Mouse (Mus musculus) embryo, embryonic 11.5 days (tissue): ENCODE measurements around the gene Olfr1511.
"Not testable (repeated sequence)": the region's sequence is repeated elsewhere in the genome, so short reads cannot be mapped to it uniquely, and the experiment has no call there.

Experiments
- DNase-seq: peaks from one replicate; pipeline ENCODE4 v3.0.0-alpha.2; 2012; ENCODE audit warnings: low read depth, low spot score

Olfr1511 gene

DNA sequence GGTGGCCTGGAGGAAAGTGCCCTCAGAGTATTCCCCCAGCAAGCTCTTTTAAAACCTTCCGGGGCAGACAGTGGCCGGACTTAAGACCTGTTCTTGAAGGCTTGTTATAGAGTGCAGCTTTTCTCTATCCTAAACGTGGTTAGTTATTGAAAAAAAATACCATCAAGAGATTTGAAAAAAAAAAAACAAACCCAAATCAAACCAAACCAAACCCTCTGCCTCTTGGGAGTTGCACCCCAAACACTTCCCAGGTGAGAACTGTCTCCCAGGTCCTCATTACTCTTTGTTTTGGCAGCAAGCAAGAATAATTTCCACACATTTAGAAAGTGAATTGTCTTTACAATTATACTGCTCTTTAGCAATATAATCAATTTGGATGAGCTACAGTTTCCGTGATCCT is at the start of gene Olfr1511:
Gene Olfr1511, minus strand, starts transcription at position 101 of the 400 bp plus-strand sequence.
- DNase-seq: no peak

DNA sequence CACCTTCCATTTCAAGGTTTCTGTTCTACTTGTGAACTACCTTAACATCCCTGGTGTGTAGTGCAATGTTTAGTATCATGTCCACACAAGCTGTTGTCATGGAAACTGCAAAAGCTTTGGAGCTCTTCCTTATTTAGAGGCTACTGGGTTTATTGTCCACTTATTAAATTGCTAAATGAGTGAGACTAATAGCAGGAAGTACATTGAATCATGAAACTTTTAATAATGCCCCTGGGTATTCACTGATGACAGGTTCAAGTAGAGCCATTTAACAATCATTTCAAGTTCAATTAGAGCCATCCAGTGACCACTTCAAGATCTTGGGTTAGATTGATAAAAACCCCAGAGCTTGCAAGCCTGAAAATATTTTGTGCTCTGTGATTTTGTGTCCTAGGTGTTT is 45.5 kb upstream of the Olfr1511 start, which contains the start of gene Olfr1509:
Gene Olfr1509, plus strand, starts transcription at position 301 of the 400 bp plus-strand sequence.
- no peak for DNase-seq

DNA sequence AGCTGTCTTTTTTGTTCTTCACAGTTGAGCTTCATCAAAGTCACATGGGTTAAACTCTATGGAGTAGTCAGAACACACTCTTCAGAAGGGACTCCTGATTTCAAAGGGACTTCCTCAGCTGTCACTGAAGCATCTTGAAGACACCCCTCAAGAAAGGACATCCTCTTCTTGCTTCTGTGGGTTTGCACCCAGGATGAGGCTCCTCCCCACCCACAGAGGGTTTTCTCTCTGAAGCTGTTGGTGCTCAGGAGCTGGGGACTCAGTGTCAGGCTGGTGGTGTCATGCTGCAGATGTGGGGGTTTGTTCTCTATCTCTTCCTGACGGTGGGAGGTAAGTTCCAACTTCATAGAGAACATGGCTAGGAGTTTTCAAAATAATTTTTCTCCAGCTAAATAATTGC is 30.5 kb upstream of the Olfr1511 start:
- DNase-seq: no peak

DNA sequence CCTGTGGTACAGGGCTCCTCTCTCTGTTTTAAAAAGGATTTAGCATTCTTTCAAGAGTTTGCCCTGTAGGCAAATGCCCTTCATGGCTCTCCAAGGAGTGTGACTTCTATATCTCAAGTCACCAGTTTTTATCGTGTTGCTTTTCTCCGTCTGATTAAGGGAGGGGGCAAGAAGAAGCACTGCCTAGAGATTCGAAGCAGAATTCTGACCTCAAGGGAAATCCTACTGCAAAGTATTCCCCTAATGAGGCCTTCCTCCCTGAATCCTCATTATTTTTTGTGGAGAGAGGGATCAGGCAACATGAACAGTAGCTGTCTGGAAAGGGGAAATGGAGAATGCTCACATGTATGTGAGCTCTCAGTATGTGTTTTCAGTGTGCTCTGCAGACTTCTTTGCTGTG is 17.1 kb upstream of the Olfr1511 start, which contains the start of gene Olfr1510:
Gene Olfr1510, minus strand, starts transcription at position 101 of the 400 bp plus-strand sequence.
- DNase-seq: no peak

DNA sequence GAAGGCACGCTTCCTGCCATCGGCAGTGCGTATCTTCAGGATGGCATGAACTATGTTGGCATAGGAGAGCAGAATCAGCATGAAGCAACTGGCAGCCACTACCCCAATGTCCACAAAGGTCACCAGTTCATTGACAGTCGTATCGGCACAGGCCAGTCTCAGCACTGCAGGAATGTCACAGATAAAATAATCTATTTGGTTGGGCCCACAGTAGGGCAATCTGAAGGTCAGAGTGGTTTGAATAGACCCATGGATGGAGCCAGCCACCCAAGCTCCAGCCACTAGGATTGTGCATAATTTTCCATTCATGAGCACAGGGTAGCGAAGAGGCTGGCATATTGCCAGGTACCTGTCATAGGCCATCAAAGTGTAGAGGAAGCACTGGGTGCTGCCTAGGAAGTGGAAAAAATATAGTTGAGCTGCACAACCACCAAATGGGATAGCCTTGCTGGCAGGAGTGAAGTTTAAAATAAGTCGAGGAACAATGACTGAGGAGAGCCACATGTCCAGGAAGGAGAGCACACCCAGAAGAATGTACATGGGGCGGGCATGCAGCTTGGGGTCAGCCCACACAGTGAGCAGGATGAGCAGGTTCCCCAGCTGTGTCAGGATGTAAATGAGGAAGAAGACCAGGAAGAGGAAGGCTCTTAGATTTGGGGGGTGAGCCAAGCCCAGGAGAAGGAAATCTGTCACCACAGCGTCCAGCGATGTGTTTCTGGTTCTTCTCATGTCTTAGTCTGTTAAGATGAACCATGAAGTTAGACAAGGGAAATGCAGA is 13.2 kb upstream of the Olfr1511 start:
- not testable (repeated sequence) for DNase-seq

DNA sequence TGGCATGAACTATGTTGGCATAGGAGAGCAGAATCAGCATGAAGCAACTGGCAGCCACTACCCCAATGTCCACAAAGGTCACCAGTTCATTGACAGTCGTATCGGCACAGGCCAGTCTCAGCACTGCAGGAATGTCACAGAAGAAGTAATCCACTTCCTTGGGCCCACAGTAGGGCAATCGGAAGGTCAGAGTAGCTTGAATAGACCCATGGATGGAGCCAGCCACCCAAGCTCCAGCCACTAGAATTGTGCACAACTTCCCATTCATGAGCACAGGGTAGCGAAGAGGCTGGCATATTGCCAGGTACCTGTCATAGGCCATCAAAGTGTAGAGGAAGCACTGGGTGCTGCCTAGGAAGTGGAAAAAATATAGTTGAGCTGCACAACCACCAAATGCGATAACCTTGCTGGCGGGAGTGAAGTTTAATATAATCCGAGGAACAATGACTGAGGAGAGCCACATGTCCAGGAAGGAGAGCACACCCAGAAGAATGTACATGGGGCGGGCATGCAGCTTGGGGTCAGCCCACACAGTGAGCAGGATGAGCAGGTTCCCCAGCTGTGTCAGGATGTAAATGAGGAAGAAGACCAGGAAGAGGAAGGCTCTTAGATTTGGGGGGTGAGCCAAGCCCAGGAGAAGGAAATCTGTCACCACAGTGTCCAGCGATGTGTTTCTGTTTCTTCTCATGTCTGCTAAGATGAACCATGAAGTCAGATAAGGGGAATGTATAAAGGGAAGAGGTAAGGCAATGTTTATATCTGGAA is 6.9 kb downstream of the Olfr1511 start:
- DNase-seq: not testable (repeated sequence)

DNA sequence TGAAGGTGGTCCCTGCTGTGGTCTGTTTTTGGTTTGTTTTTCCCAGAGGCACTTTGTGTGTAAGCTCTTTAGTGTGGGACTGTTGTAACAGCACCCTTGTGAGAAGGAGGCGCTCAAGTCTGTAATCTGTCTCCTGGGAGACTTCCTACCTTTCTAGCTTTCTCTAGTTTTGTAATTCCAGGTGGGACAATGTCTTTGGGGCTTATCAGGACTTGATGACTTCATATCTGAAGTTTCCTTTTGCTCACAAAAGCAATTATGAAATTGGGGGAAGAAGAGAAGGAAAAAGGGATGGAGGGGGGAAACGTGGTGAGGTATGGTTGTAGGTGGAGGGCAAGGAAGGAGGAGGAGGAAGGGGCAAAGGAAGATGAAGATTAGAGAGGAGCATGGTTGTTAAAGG is 18.1 kb downstream of the Olfr1511 start, which contains the start of gene Olfr1512:
Gene Olfr1512, minus strand, starts transcription at position 101 of the 400 bp plus-strand sequence.
- no peak for DNase-seq

DNA sequence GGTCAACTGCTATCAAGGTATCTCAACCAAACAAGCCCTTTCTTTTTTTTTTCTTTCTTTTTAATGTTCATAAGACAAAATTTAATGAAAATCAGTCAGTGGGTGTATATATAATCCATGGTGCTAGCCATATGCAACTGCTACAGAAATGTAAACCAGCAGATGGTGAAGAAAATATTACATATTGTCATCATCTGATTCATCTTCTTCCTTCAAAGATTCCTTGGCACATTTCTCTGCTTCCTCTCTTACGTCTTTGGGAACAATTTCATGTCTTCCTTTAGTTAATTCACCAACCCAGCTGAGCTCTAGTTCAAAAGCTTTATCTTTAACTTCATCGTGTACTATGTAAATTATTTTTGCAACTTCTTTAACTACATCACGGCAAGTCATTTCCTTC is 28.4 kb downstream of the Olfr1511 start:
- no peak for DNase-seq

DNA sequence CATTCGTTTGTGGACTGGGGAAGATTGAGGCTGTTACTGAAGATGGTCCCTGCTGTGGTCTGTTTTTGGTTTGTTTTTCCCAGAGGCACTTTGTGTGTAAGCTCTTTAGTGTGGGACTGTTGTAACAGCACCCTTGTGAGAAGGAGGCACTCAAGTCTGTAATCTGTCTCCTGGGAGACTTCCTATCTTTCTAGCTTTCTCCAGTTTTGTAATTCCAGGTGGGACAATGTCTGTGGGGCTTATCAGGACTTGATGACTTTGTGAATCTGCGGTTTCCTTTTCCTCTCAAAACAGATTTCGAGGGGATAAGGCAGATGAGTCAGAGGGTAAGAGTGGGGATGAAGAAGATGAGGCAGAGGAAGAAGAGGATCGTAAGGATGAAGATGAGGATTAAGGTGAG is 40.9 kb downstream of the Olfr1511 start, which contains the start of gene Olfr1513:
Gene Olfr1513, minus strand, starts transcription at position 101 of the 400 bp plus-strand sequence.
- DNase-seq: no peak
